Mouse (Mus musculus): ENCODE measurements around the gene Mast4.

- TF ChIP-seq CTCF (IDR thresholded peaks at IDR 0.05; ENCODE audit: low read depth) (no peak), EP300 (IDR thresholded peaks at IDR 0.05; ENCODE audit: low read depth) (no peak)
Observed at GRCm38 (mm10) chr13:102767110-102767509, 567.2 kb downstream of the Mast4 start.

All from liver, embryonic 14.5 days (tissue).